Mouse (Mus musculus) cerebellum, adult 9-10 months (tissue): ENCODE data around the gene Sun2.

Source experiments
- DNase-seq: peaks from one replicate; pipeline ENCODE4 v3.0.0; 2022

Gene Sun2

DNA sequence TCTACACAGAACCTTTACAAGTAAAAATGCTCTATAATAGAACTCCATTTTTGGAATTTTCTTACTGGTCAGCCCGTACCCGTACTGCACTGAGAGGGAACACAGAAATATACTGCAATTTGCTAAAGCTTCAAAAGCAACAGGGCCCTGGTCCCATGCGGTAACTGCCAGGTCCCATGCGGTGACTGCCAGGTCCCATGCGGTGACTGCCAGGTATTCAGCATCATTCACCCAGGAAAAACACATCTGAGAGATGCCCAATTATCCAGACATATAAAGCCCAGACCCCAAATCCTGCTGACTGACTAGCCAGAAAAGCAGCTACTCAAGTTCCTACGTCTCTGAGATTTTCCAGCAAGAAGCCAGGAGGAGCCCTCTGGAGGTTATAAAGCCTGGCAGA, 57.7 kb downstream of the Sun2 start:
- no peak for DNase-seq

DNA sequence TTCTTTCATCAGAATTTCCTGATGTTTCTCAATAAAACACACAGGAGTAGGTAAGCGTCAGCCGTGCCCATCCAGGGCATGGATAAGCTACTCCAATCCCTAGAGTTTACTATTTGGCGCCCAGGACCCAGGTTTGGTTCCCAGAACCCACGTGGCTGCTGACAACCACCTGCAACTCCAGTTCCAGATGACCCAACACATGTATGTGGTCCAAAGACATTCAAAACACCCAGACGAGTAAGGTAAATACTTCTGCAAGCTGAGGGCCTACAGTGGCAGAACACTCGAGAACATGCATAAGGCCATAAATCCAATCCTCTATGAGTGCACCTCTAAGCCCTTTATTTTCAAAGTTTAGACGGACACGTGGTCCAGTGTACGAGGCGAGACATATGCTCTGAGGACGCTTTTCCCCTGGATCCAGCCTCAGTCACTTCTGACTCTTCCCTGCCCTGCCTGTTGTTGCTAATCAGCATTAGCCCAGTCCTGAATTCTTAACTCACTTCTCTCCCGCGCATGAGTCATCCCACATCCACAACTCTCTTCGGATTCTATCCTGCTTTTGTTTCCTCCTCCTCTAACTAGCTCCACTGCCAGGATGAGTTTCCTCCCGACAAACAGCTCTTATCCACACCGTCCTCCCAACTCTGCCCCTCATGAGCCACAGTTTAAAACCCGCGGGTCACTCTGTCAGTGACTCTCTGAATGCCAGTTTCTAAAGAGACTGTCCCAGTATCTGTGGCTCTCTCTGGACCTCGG, 58.5 kb downstream of the Sun2 start:
- no peak for DNase-seq

DNA sequence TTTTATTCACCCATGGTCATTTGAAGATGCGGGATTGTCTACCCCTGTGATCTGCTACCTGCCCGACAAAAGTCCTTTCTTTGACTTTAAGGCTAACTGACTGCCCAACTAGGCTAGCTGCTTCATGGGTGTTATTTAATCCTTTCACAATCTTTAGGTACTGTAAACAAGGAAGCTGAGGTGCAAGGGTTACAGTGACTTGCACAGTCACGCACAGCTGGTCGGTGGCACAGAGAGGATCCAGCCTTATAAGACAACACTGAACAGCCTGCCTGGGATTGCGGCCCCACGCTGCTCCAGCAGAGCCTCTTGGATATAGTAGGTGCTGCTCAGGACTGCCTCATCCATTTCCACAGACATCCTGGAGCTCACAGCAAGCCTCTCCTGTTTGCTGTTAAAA, 59.2 kb downstream of the Sun2 start:
- no peak for DNase-seq

DNA sequence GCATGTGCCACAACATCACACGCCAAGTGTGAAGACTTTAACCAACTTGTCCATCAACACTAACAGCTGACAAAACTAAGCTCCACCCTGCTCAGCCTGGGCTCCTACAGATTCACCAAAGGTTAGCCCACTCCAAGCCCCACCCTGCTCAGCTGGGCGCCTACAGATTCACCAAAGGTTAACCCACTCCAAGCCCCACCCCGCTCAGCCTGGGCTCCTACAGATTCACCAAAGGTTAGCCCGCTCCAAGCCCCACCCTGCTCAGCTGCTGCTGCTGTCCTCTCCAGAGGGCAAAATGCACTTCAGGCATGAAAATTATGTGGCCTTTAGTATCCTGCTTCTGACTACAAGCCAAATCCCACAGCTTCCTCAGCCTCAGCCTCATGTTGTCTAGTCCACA, 60.4 kb downstream of the Sun2 start:
- no peak for DNase-seq

DNA sequence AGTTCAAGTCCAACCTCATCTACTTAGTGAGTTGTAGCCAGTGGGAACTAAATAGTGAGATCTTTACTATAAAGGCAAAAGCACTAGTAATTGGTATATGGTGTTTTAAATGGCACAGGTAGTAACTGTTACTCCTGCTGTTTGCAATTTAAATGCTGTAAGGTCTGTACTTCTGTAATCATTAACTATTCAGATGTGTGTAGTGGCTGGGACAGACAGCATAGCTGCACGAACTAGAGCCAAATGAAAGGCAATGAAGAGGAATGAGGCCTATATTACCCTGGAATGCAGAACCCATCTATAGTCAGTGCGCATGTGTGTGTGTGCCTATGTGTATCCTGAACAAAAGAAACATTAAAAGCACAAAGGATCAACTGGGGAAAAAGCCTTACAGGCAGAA, 64.4 kb downstream of the Sun2 start:
- no peak for DNase-seq
